Mouse (Mus musculus) testis, postnatal 10 days (tissue): Measurements from ENCODE around the gene Ndc1.
"Not testable (repeated sequence)": the region's sequence is repeated elsewhere in the genome, so short reads cannot be mapped to it uniquely, and the experiment has no call there.

ENCODE experiments used
- DNase-seq: peaks from one replicate; pipeline ENCODE4 v3.0.0; 2021; ENCODE audit warnings: low spot score

The Ndc1 gene

DNA sequence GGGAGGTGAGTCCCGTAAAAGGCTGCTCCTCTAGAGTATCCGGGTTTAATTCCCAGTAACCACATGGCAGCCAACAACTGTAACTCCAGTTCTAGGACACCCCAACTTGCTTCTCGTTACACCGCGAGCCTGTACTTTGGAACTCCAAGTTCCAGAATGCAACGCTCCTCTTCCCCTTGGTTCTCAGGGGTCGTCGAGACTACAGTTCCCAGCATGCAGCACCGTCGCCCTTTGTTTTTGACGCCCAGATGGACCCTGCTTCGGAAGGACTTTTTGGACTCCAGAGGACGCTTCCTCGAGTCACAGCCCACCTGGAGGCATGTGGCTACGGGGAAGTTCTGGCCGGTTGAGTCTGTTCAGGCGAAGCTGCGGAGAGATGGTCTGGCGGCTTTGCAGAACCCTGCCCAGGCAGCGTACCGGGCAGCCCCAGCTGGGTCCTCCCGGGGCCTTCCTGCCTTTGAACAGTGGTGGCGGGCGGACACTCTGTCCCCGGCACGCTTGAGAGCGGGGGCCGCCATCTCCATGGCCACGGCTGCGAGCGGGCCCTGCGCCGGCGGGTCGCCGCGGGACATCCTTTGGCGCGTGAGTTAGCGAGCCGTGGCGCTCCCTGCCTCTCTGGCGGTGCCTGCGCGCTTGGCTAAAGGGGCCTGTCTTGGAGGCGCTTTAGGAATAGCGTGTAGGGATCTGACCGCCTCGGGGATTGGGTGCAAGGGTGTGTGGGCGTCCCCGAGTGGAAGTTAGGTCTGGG, at the start of gene Ndc1:
Gene Ndc1 (plus strand): TSS at position 218 of the 748 bp plus-strand sequence.
- DNase-seq: peak; percentile 86

DNA sequence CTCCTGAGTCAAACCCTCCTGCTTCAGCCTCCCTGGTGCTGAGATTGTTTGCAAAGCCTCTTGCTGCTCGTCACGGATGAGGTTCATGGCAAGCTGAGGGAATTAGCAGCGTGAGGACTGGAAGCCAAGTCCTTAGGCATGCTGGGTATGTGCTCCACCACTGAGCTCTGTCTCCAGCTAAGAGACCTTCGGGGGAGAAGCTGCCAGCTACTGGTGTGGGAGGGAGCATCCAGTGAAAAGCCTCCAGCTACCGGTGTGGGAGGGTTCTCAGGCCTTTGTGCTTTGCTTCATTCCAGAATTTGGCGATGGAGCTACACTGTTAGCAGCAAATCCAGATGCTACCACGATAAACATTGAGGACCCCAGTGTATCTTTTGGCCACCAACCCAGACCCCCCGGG, 48.9 kb upstream of the Ndc1 start:
- DNase-seq: peak; percentile 50

DNA sequence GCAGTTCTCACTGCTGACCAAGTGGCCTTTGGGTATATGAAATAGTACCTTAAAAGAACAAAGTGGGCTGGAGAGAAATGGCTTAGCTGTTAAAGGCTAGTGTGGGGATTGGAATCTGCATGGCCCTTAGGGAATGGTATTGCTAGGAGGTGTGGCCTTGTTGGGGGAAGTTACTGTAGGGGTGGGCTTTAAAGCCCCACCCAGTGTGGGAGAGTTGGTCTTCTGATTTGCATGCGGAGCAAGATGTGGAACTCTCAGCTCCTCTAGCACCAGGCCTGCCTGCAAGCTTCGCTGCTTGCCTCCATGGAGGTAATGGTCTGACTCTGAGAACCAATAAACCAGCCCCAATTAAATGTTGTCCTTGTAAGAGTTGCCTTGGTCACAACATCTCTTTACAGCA, 46.5 kb upstream of the Ndc1 start:
- DNase-seq: no peak

DNA sequence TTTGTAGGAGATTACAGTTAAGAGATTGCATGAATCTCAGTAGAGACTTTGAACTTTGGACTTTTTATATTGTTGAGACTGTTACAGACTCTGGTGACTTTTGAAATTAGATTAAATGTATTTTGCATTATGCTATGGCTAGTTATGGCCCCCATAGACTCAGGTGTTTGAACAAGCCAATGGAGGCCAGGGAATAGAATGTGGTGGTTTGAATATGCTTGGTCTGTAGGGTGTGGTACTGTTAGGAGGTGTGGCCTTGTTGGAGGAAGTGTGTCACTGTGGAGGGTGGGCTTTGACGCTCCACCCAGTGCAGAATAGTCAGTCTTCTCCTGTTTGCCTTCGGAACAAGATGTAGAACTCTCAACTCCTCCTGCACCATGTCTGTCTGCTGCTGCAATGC, 44.5 kb upstream of the Ndc1 start:
- no peak for DNase-seq

DNA sequence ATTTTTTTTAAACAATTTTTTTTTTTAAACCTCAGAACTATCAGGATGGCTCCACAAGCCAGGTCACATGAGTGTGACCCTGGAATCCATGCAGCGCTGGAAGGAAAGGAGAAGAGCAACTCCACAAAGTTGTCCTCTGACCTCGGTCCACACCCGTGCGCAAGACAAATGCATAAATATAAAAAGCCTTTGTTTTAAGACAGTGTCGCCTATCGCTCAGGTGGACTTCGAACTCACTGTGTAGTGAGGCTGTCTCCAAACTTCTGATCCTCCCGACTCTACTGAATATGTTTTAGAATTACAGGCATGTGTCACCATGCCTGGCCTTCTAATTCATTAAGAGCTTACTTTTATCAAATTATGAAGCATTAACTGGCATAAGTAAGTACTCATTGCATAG, 39.1 kb upstream of the Ndc1 start:
- no peak for DNase-seq

DNA sequence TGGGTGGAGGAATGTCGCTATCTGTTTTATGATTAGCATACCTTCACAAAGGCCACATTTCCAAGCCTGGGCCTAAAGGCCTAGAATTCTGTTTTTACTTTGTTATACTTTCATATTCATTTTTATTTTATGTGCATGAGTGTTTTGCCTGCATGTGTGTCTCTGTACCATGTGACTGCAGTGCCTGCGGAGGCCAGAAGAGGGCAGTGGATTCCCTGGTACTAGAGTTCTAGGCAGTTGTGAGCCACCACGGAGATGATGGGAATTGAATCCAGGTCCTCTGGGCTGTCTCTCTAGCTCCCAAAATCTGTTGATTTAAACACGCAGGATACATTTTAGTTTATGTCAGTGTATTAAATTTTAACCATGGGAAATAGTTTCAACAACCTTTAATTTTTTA, 34.1 kb upstream of the Ndc1 start:
- DNase-seq: no peak

DNA sequence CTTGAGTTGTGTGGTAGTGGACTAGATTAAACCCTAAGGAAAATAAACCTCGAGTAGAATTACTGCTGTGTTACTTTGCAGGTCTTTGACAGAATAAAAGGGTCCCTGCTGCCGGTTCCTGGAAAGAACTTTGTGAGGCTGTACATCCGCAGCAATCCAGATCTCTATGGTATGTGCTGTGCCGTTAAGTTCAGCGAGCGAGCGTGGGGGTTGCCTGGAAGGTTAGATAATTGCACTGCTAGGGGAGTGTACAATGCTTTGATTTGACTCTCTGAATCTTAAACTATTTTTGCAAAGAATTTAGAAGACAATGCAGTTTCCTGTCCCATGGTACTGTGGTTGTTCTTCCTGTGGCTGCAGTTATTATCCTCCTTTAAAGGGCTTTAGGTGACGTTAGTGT, 31.2 kb upstream of the Ndc1 start:
- DNase-seq: no peak

DNA sequence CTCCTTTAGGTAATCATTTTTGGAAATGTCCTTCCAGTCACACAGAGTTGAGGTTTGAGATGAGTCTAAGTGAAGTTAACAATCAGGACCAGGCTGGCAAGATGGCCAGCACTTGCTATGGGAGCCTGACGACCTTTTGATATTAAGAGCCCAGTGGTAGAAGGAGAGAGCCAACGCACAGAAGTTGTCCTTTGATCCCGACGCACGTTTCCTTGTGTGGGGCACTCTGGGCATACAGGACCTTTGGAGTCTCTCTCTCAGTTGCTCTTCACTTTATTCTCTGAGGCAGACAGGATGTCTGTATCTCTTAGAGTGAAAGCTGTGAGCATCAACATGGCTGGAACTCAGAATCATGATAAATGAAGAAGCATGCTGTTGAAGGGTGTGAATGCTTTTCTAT, 30.1 kb upstream of the Ndc1 start:
- DNase-seq: no peak

DNA sequence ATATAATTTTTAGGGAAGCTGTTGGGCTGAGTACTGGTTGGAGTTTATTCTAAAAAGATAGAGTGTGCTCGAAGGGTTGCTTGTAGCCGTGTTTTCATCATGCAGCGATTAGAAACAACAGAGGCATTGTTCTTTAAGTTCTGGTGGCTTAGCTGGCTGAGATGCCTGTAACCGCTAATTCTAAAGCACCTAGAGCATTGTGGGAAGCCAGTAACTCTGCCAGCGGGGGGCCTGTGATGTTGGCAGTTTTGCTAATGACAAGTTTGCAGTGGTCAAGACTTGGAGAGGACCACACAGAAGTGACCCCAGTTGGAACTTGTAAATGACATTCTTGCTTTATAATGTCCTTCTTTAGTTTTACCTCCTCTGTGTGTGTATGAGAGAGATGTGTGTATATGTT, 26.2 kb upstream of the Ndc1 start:
- no peak for DNase-seq

DNA sequence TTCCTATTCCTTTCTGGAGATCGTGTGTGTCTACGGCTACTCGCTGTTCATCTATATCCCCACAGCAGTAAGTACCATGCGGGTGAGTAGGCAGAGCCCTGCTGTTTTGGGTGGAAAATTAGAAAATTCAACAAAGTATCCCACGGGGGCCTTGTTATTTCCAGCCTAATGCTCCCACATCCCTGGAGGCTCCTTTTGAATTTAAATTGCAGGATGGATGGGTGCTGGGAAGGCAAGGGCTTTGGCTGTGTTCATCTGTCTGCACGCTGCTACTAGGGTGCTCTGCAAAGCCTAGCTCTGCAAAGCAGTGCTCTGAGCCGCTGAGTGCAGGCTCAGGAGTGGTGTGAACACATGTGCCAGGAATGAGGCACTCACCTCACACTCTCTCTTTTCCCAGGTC, 23.0 kb upstream of the Ndc1 start:
- no peak for DNase-seq

DNA sequence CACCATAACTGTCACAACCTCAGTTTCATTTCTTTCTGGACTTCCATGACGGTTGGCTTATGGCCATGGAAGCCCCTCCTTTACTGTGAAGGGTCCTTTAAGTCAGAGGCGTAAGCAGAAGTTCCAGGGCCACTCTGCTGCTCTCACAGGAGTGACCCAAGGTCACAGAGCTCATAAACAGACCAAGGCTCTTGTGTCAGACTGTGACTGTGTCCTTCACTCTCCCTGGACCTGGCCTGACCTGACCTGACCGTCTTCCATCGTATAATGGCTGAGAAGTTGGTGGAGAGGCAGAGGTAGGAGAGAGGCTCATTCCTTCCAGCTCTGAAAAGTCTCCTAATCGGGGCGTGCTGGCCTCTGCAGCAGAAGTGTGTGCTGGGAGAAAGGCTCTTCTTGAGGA, 20.4 kb upstream of the Ndc1 start:
- DNase-seq: no peak

DNA sequence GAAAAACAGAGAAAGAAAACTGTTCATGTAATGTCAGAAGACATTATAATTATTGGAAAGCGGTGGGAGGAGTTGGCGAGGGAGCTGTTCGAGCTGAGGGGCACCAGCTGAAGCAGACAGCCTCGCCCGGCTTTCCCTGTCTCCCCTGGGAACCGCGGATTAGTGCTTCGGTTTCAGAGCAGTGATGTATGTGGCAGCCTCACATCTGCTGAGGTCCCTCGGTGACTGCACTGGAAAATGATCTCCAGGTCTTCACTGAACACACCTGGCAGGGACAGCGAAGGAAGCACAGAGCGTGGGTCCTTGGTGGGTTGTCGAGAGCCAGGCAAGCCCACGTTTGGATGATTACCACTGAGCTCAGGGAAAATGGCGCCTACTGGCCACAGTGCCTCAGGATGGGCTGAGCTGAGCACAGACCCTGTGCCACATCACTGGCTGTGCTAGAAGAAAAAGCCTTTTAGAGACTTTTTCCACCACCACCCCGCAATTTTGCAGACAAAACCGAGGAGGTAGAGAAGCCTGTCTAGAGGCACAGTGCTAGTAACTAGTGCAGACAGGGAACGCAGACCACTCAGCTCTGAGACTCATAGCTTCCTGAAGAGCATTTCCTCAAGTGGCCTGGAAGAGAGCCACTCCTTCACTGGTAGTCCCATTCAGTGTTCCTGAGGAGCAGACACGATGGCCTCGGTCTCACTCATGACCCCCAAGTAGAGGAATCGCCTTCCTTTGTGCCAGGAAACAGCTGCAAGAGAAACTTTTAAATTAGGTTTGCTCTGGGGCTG, 18.9 kb upstream of the Ndc1 start:
- no peak for DNase-seq

DNA sequence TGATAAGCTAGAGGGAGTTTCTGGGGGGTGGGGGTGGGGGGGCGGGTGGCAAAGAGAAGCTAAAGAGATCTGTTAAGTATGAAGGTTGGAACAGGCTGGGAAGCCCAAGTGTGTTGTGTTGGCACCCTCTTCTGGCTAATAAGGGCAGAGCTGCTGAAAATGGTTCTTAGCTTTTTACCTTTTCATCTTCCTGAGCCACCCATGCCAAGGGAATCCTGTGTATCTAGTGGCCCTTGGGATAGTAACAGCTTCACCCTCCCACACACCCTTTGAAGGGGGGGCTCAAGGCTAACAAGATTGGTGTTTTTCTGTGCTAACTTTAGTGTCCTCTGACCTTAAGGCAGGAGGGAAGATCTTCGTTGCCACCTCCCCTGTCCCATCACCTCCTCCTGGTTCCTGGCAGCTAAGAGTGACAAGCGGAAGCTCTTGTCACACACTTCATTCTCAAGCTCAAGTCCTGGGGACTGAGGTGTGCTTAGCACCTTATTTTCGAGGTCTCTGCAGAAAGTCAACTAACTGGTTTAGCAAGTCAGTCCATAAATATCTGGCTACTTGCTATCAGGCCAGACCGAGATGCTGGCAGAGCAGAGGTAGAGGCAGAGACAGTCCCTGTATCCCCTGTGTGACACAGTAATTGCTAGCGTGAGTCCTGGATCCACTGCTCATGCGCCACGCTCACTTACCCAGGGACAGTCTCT, 18.1 kb upstream of the Ndc1 start:
- peak; percentile 53 for DNase-seq

DNA sequence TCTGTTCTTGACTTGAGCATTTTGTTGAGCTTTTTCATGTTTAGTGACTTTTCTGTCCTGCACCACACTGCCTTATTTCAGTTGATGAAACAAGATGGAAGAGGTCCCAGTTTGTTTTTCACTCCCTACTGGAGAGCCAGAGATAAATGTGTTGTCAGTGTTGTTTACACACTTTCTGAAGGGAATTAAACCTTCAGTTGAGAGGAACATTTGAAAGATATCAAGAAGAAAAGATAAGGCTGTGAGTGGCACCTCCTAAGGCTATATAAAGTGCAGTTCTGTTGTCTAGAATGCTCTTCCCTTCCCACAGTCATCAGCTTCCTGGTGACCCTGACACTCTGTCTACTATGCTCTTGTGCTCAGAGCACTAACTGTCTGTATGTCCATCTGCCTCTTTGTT, 16.2 kb upstream of the Ndc1 start:
- no peak for DNase-seq

DNA sequence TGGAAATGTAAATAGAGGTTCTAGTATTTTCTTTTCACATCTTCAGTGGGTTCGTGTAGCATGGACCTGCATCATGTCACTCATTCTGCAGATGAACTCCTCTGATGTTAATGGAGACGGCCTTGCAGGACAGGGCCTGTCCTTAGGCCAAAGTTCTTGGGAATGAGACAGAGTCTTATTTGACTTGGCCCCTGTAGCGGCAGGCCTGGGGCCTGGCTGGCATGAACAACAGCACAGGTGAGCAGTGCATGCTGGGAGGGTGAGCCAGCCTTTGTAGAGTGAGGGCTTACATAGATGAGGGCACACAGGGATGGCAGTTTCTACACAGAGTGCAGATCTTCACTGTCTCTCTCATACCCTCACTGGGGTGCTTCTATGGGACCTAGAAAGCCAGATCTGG, 14.0 kb upstream of the Ndc1 start:
- DNase-seq: no peak

DNA sequence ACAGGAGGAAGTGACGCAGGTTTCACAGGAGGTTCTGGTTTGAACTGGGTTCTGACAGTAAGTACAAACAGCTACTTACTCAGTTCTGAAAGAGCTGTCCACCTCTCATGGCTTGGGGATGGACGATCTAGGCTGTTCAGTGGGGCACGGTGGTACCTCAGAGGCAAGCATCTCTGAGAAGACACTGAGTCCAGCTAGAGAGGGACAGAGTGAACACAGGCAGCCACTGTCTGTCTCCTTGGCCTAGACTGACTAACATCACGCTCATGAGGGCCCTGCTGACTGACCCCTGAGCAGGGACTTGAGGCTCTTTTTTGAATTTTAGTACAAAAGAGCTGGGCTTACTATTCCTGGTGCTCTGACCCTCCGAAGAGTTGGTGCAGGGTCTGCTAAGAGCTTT, 13.5 kb upstream of the Ndc1 start:
- no peak for DNase-seq

DNA sequence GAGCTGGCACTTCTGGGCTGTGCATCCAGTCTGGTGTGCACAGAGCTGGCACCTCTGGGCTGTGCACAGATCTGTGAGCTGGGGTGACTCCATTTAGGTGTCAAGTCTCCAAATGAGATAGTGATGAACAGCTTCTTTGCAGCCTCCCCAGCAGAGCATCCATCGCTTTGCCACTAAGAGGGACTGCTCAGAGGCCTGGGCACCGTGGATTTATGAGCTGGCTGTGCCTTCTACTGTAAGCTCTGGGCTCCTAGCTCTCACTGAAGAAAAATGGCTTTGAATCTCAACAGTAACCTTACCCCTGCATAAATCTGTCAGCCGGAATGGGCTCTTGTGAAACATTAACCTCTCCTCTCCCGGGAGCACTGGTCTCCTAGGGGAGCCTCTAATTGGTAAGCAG, 13.0 kb upstream of the Ndc1 start:
- no peak for DNase-seq

DNA sequence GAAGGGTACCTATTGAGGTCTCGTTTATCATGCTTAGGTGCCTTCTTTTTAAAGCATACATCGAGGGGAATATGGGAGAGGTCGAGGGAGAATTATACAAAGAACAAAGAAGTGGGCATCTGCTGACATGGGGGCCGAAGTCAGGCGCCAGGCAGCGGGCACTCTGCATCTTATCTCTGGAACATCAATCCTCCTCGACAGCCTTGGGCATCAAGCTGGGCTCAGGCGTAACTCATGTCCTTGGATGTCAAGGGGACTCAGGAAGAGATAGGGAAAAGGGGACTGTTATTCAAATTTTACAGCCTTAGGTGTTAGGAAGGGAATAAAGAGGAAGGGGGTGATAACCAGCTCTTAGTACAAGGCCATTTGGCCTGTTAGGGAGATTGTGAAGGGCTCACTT, 10.4 kb upstream of the Ndc1 start:
- not testable (repeated sequence) for DNase-seq

DNA sequence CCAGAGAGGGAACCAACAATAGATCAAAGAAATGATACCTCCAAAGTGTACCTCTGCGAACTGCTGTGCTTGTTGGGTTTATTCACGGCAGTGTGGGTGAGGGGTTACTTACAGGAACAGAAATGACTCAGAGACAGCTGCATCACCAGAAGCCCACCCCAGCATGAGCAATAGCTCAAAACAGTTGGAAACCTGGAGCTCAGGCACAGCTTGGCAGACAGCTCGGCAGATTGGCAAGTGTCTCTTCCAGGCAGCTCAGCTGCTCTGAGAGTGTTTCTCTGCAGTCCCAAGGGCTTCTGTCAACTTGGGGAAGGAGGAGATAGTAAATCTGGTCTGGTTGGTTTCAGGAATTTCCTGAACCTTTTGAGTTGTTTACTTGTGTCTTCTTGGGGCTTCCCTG, 9.1 kb upstream of the Ndc1 start:
- no peak for DNase-seq

DNA sequence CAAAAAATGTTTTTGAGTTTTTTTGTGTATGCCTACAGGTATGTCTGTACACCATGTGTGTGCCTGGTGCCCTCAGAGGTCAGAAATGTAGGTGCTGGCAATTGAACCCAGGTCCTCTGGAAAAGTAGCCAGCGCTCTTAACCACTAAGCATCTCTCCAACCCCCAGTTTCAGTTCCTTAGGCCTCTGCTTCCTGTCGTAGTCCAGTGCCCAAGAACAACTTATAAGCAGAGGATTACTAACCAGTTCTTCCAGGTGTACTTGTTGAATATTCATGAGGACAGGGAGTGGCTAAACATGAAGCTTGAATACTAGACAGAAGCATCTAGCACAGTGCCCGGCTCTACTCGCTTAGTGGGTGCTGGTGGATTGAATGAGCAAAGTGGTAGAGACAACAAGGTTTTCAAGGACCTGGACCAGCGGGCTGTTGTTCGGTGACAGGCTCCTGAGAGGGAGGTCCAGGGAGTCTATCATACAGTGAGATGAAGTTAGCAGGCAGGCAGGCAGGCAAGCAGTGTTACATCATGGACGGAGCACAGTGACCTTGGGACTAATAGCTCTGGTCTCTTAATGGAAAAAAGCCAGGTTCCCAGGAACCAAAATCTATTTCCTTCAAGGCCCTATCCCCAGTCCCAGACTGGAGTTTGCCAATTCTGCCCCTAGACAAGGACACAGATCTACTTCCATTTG, 7.0 kb upstream of the Ndc1 start:
- no peak for DNase-seq

DNA sequence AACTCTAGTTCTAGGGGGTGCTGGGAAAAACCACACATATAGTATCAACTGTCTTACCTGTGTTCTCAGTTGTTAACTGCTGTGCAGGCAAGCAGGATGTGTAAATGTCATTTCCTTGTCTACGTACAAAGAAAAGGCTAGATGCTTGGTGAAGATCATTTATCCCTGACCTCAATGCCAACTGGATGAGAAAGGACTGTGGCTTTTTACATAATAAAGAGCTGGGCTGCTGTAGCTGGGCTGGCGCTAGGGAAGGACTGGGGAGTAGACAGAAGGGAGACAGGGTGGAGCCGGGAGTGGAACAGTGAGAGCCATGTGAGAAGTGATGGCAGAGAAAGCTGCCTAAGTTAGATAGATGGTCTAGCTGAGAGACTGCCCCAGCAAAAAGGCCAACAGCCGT, 4.8 kb upstream of the Ndc1 start:
- DNase-seq: no peak

DNA sequence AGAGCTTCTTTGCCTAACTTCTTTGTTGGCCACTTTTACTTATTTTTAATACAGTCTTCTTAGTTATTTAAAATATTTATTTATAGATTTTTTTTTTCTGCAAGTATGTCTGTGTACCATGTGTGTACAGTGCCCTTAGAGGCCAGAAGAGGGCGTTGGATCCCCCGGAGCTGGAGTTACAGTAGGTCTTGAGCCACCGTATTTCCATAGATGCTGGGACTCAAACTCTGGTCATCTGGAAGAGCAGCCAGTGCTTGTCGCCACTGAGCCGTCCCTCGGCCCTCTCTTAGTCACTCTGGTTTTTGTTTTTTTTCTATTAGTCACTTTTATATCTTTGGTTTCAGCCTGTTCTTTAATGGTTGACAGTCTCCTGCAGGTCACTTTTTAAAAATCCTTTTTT, 4.0 kb upstream of the Ndc1 start:
- DNase-seq: no peak

DNA sequence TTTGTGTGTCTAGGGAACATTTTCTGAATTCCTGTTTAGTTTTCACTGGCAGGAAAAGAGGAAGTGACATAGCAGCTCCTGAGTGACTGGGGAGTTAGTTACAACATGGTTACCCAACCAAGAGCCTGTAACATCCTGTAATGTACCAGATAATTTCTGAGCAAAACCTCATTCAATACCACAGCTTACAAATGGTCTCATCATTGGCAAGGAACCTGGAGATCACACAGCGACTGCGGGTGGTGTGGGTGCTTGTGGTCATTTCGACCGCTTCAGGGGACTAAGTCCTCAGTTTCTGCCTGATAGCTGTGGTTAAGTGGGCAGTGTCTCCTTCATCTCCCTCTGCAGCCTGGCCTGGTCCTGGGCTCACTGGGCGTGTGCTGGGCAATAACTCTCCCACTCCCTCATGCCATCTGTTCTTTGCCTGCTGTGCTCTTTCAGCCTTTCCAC, 3.4 kb upstream of the Ndc1 start:
- DNase-seq: no peak
